Mouse (Mus musculus) T-helper 2 cell (primary cell): ENCODE data around the gene Olfr102.

Experiments used
- in situ Hi-C: fragments of 300-600 bp; cut with MboI, MseI; formaldehyde crosslinking; loops from one replicate; pipeline ENCODE4 v1.15.1; 2025; ENCODE audit warnings: high pct_unique_total_duplicates

Gene Olfr102

GRCm38 (mm10) chr17:37316954-37317353 is at the start of gene Olfr102:
Gene Olfr102 (minus strand): TSS chr17:37317054.
- in situ Hi-C loops, result no loop called here

- in situ Hi-C loops, result no loop called here
Observed at GRCm38 (mm10) chr17:37359282-37359681, 42.4 kb upstream of the Olfr102 start, which contains the start of gene Olfr104-ps. Gene Olfr104-ps (plus strand): TSS chr17:37359582.

DNA sequence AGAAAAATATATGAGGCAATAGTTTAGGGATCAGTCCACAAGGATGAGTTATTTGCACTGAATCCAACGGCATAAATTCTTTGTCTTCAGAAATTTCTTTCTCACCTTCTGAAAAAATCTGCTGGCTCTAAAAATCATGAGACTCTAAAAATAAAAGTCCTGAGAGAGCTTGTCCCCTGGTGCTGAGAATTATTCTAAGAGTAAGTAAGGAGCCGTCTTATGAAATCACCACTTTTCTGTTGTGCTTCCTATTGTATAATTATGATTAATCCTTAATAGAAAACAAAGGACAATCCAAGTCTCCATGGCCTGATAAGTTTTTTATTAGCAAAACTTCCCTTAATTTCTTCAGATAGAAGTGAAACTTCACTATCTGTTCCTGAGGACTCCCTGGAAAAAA is 22.7 kb upstream of the Olfr102 start, which contains the start of gene Olfr103:
Olfr103 (minus strand) TSS at position 101 of the 400 bp plus-strand sequence.
- in situ Hi-C loops, result no loop called here

- in situ Hi-C loops, result no loop called here
Observed at GRCm38 (mm10) chr17:37310146-37310699, 6.6 kb downstream of the Olfr102 start.

GRCm38 (mm10) chr17:37308483-37308882 is 8.4 kb downstream of the Olfr102 start:
- in situ Hi-C loops, result no loop called here

DNA sequence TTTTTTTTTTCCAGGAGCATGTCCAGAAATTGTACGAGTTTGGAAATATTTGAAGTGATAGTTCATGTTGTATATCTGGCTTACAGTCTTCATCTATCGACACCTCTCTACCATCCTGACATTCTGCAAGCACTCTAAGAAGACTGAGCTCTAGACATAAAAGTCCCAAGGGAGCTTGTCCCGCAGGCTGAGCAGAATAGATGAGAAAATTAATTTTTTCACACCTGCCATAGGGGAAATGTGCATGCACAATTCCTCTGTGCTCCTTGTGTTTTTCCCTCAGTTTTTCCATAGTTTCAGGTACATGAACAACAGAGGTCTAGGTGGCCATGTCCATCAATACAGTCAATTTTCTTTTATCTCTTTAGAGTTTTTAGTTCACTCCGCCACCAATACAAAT is 12.6 kb downstream of the Olfr102 start, which contains the start of gene Olfr101:
Olfr101 (minus strand) TSS at position 101 of the 400 bp plus-strand sequence.
- in situ Hi-C loops, result no loop called here

- in situ Hi-C loops, result no loop called here
Observed at GRCm38 (mm10) chr17:37283360-37283759, 33.5 kb downstream of the Olfr102 start, which contains the start of gene Olfr99. Gene Olfr99 (minus strand): TSS chr17:37283460.

- in situ Hi-C loops, result no loop called here
Observed at GRCm38 (mm10) chr17:37280331-37280730, 36.5 kb downstream of the Olfr102 start.

DNA sequence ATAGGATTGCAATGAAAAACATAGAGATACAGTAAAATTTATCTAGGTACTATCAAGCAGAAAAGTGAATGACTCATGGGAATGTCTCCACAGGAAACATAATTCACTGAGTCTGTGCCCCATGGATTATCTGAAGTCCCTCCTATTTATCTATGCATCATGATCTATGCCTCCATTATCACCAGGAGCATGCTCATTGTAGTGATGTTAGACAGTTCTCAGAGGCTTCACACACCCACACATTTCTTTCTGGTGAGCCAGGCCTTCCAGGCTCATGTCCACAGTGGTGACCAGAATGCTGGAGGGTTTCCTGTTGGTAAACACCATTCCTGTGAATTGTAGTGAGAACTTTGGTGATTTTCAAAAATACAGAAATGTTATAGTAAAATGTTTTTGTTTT is 40.3 kb downstream of the Olfr102 start:
- in situ Hi-C loops, result no loop called here

DNA sequence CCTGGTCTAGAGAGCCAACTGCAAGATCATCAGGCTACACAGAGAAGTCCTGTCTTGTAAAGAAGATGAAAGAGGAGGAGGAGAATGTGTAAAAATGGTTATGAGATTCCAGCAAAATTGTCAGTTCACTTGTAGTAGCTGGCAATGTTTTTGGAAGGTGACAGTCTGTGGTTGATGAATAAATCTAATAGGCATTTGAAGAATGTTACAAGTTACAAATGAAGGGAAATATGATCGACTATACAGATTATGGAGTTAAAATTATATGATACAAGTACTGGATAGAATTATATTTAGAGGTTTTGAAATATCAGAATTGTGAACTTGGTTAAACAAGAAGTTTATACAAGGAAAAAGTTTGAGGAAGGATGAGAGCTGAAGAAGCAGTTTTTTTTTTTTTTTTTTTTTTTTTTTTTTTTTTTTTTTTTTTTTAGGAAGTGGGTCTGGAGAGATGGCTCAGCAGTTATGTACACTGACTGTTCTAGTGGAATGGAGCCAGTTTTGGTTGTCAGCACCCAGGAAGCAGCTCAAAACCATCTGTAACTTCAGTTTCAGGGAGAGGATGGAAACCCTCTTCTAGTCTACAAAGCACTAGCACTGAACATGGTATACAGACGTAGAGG is 41.1 kb downstream of the Olfr102 start:
- in situ Hi-C loops, result no loop called here

- in situ Hi-C loops, result no loop called here
Observed at GRCm38 (mm10) chr17:37270702-37271092, 46.2 kb downstream of the Olfr102 start.

DNA sequence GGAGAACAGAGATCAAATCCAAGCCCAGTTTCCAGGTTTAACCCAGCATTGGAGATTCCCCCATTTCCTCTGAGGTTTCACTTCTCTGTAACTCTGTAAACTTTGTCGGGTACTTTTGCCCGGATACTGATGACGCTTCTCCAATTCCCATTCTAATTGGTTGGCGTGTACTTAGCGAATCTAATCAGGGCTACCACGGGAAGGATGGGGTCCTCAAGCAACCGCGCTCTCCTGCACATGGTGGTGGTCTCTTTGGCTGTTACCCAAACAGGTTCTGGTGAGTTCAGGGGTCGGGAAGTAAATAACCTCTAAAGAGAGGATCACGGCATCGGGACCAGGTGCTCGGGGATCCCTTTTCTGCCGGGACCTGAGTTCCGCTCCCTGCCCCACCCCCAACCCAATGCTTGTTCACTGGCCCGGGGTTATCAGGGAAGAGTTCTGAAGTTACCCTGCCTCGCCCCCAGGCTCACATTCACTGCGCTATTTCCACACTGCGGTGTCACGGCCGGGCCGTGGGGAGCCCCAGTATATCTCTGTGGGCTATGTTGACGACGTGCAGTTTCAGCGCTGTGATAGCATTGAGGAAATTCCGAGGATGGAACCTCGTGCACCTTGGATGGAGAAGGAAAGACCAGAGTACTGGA is 46.7 kb downstream of the Olfr102 start, which contains the start of gene H2-M3:
H2-M3 (plus strand) TSS at position 163 of the 644 bp plus-strand sequence.
- in situ Hi-C loops, result no loop called here

GRCm38 (mm10) chr17:37263626-37264025 is 53.2 kb downstream of the Olfr102 start, which contains the start of gene Olfr98:
Gene Olfr98 (minus strand): TSS chr17:37263749.
- in situ Hi-C loops, result no loop called here
